Mouse (Mus musculus): ENCODE measurements at regions not wholly inside any gene's neighbourhood (a gene's known extent, or its start where the extent isn't known, plus 50 kb on each side); places are given as distances from the start of the nearest gene placed in this dataset.

DNA sequence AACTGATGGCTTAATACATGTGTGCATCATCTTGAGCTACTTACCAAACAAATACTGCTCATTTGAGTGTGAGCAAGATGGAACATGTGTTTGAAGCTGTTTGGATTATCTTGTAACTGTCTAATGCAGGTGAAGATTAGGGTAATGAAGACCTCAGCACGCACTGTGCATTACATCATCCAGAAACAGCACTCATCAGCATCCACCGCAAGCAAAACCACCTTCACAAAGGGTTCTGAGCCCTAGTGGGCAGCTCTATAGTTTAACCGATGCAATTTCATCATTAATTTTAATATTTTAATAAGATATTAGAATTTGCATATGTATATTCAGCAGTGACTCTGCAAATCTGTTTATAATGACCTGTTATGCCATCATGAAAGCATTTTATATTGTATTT lies 664.1 kb downstream of the Lrriq3 start:
- 83% methylated on average over 3 of the region's 3 CpGs for WGBS
- no peak overlapping the region for H3K4me3 ChIP-seq (ENCODE audit: low read length)
- no peak overlapping the region for H3K9ac ChIP-seq (ENCODE audit: low read depth, low read length)
- H3K36me3 ChIP-seq (ENCODE audit: control insufficient read depth, insufficient read depth, low read length) = no peaks in the 10 kb centered on the region
- no peaks in the 10 kb centered on the region for H3K27me3 ChIP-seq (replicated peaks; ENCODE audit: control insufficient read depth, insufficient read depth, low read length)
- H3K9me3 ChIP-seq (ENCODE audit: control insufficient read depth, low read length) = no peaks in the 10 kb centered on the region
- H3K27ac ChIP-seq (ENCODE audit: low read depth, low read length) = no peak overlapping the region
- ATAC-seq = no peak
- no peaks in the 10 kb centered on the region for H3K4me1 ChIP-seq (ENCODE audit: control insufficient read depth, insufficient read depth, low read depth, low read length)
- H3K4me2 ChIP-seq (ENCODE audit: low read length) = no peak overlapping the region

DNA sequence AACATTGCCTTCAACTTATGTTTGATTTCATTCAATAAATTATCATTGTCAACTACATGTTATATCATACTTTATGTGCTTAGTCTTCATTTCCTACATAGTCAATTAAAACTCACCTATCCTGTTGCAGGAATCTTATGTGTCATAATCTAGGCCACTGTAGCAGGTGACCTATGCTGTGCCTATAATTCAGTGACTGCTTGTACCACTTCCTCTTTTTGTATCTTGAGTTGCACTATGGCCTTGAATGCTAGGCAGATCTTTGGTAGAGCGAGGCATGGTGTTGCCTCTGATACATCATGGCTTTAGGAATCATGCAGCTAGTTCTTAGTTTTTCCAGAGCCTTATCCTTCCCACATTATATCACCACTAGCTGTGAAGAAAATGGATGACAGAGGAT lies 682.8 kb downstream of the Lrriq3 start:
- Histone ChIP-seq H3K4me3 (ENCODE audit: low read length) (no peak overlapping the region), H3K27ac (ENCODE audit: low read depth, low read length) (no peak overlapping the region), H3K4me2 (ENCODE audit: low read length) (no peak overlapping the region), H3K9ac (ENCODE audit: low read depth, low read length) (no peak overlapping the region), H3K36me3 (ENCODE audit: control insufficient read depth, insufficient read depth, low read length) (no peaks in the 10 kb centered on the region), H3K27me3 (replicated peaks; ENCODE audit: control insufficient read depth, insufficient read depth, low read length) (no peaks in the 10 kb centered on the region), H3K9me3 (ENCODE audit: control insufficient read depth, low read length) (no peaks in the 10 kb centered on the region), H3K4me1 (ENCODE audit: control insufficient read depth, insufficient read depth, low read depth, low read length) (no peaks in the 10 kb centered on the region)
- ATAC-seq = no peak
- WGBS = 92% methylated on average over 1 of the region's 1 CpGs

- H3K4me2 ChIP-seq (ENCODE audit: low read length) = no peak overlapping the region
- 87% methylated on average over 1 of the region's 1 CpGs for WGBS
Observed at GRCm38 (mm10) chr3:155777025-155777424, 683.8 kb downstream of the Lrriq3 start.

GRCm38 (mm10) chr3:155815693-155816092 lies 722.5 kb downstream of the Lrriq3 start:
- Histone ChIP-seq H3K9me3 (ENCODE audit: control insufficient read depth, low read length) (no peaks in the 10 kb centered on the region), H3K27me3 (replicated peaks; ENCODE audit: control insufficient read depth, insufficient read depth, low read length) (no peaks in the 10 kb centered on the region), H3K4me1 (ENCODE audit: control insufficient read depth, insufficient read depth, low read depth, low read length) (no peaks in the 10 kb centered on the region), H3K36me3 (ENCODE audit: control insufficient read depth, insufficient read depth, low read length) (no peaks in the 10 kb centered on the region), H3K4me2 (ENCODE audit: low read length) (no peak overlapping the region), H3K4me3 (ENCODE audit: low read length) (no peak overlapping the region), H3K9ac (ENCODE audit: low read depth, low read length) (no peak overlapping the region), H3K27ac (ENCODE audit: low read depth, low read length) (no peak overlapping the region)
- 77% methylated on average over 2 of the region's 2 CpGs for WGBS
- ATAC-seq = no peak

More at GRCm38 (mm10) chr3:155777025-155777424, 683.8 kb downstream of the Lrriq3 start:
- H3K9me3 ChIP-seq (ENCODE audit: control insufficient read depth, low read length) = no peaks in the 10 kb centered on the region
- no peak overlapping the region for H3K4me3 ChIP-seq (ENCODE audit: low read length)
- H3K36me3 ChIP-seq (ENCODE audit: control insufficient read depth, insufficient read depth, low read length) = no peaks in the 10 kb centered on the region
- H3K4me1 ChIP-seq (ENCODE audit: control insufficient read depth, insufficient read depth, low read depth, low read length) = no peaks in the 10 kb centered on the region
- no peak overlapping the region for H3K9ac ChIP-seq (ENCODE audit: low read depth, low read length)
- ATAC-seq = no peak
- H3K27ac ChIP-seq (ENCODE audit: low read depth, low read length) = no peak overlapping the region
- H3K27me3 ChIP-seq (replicated peaks; ENCODE audit: control insufficient read depth, insufficient read depth, low read length) = no peaks in the 10 kb centered on the region

DNA sequence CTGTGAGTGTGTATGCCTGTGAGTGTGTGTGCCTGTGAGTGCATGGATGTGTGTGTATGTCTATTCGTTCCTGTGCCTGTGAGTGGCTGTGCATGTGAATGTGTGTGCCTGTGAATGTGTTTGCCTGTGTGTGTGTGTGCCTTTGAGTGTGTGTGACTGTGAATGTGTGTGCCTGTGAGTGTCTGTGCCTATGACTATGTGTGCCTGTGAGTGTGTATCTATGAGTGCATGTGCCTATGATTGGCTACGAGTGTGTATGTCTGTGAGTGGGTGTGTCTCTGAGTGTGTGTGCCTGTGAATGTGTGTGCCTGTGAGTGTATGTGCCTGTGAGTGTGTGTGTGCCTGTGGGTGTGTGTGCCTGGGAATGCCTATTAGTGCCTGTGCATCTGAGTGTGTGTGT lies 731.6 kb downstream of the Lrriq3 start:
- 91% methylated on average over 2 of the region's 2 CpGs for WGBS
- no peaks in the 10 kb centered on the region for H3K27me3 ChIP-seq (replicated peaks; ENCODE audit: control insufficient read depth, insufficient read depth, low read length)
- H3K4me3 ChIP-seq (ENCODE audit: low read length) = no peak overlapping the region
- H3K9me3 ChIP-seq (ENCODE audit: control insufficient read depth, low read length) = no peaks in the 10 kb centered on the region
- H3K4me2 ChIP-seq (ENCODE audit: low read length) = no peak overlapping the region
- H3K36me3 ChIP-seq (ENCODE audit: control insufficient read depth, insufficient read depth, low read length) = no peaks in the 10 kb centered on the region
- no peaks in the 10 kb centered on the region for H3K4me1 ChIP-seq (ENCODE audit: control insufficient read depth, insufficient read depth, low read depth, low read length)
- no peak for ATAC-seq
- no peak overlapping the region for H3K9ac ChIP-seq (ENCODE audit: low read depth, low read length)
- no peak overlapping the region for H3K27ac ChIP-seq (ENCODE audit: low read depth, low read length)

- H3K4me2 ChIP-seq (ENCODE audit: low read length) = no peak overlapping the region
- no peak for ATAC-seq
- H3K36me3 ChIP-seq (ENCODE audit: control insufficient read depth, insufficient read depth, low read length) = no peaks in the 10 kb centered on the region
Observed at GRCm38 (mm10) chr3:155866286-155866685, 695.3 kb upstream of the Negr1 start.

DNA sequence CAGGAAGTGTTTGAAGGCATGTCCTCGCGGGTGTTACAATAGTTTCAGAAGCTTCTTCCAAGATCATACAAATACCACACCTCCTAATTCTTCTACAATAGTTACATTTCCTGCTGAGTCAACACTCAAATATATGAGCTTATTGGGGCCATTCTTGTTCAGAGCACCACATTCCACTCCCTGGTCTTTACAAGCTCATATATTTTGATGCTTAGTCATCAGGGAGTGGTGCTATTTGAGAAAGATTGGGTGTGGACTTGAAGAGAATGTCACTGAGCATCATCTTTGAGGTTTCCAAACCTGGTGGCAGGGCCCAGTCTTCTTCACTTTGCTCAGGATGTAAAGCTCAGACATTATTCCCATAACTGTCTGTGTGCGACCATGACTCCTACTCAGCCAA lies 685.9 kb upstream of the Negr1 start:
- no peak for ATAC-seq
- Histone ChIP-seq H3K27me3 (replicated peaks; ENCODE audit: control insufficient read depth, insufficient read depth, low read length) (no peaks in the 10 kb centered on the region), H3K4me2 (ENCODE audit: low read length) (no peak overlapping the region), H3K27ac (ENCODE audit: low read depth, low read length) (no peak overlapping the region), H3K9me3 (ENCODE audit: control insufficient read depth, low read length) (no peaks in the 10 kb centered on the region), H3K9ac (ENCODE audit: low read depth, low read length) (no peak overlapping the region), H3K4me1 (ENCODE audit: control insufficient read depth, insufficient read depth, low read depth, low read length) (no peaks in the 10 kb centered on the region), H3K4me3 (ENCODE audit: low read length) (no peak overlapping the region), H3K36me3 (ENCODE audit: control insufficient read depth, insufficient read depth, low read length) (no peaks in the 10 kb centered on the region)
- WGBS = 97% methylated on average over 3 of the region's 3 CpGs

More at GRCm38 (mm10) chr3:155866286-155866685, 695.3 kb upstream of the Negr1 start:
- no peak overlapping the region for H3K4me3 ChIP-seq (ENCODE audit: low read length)
- no peaks in the 10 kb centered on the region for H3K9me3 ChIP-seq (ENCODE audit: control insufficient read depth, low read length)
- H3K4me1 ChIP-seq (ENCODE audit: control insufficient read depth, insufficient read depth, low read depth, low read length) = no peaks in the 10 kb centered on the region
- H3K27me3 ChIP-seq (replicated peaks; ENCODE audit: control insufficient read depth, insufficient read depth, low read length) = no peaks in the 10 kb centered on the region
- no peak overlapping the region for H3K27ac ChIP-seq (ENCODE audit: low read depth, low read length)
- H3K9ac ChIP-seq (ENCODE audit: low read depth, low read length) = no peak overlapping the region

- H3K9ac ChIP-seq (ENCODE audit: low read depth, low read length) = no peak overlapping the region
- H3K4me3 ChIP-seq (ENCODE audit: low read length) = no peak overlapping the region
- H3K4me2 ChIP-seq (ENCODE audit: low read length) = no peak overlapping the region
- H3K27ac ChIP-seq (ENCODE audit: low read depth, low read length) = no peak overlapping the region
- H3K4me1 ChIP-seq (ENCODE audit: control insufficient read depth, insufficient read depth, low read depth, low read length) = no peaks in the 10 kb centered on the region
- ATAC-seq = no peak
- H3K27me3 ChIP-seq (replicated peaks; ENCODE audit: control insufficient read depth, insufficient read depth, low read length) = no peaks in the 10 kb centered on the region
- no peaks in the 10 kb centered on the region for H3K36me3 ChIP-seq (ENCODE audit: control insufficient read depth, insufficient read depth, low read length)
- WGBS = 78% methylated on average over 2 of the region's 2 CpGs
- H3K9me3 ChIP-seq (ENCODE audit: control insufficient read depth, low read length) = no peaks in the 10 kb centered on the region
Observed at GRCm38 (mm10) chr3:155878401-155878800, 683.2 kb upstream of the Negr1 start.

GRCm38 (mm10) chr3:155880722-155881121 lies 680.9 kb upstream of the Negr1 start:
- Histone ChIP-seq H3K9ac (ENCODE audit: low read depth, low read length) (no peak overlapping the region), H3K4me3 (ENCODE audit: low read length) (no peak overlapping the region), H3K27ac (ENCODE audit: low read depth, low read length) (no peak overlapping the region), H3K9me3 (ENCODE audit: control insufficient read depth, low read length) (no peaks in the 10 kb centered on the region), H3K36me3 (ENCODE audit: control insufficient read depth, insufficient read depth, low read length) (no peaks in the 10 kb centered on the region), H3K4me1 (ENCODE audit: control insufficient read depth, insufficient read depth, low read depth, low read length) (no peaks in the 10 kb centered on the region), H3K4me2 (ENCODE audit: low read length) (no peak overlapping the region), H3K27me3 (replicated peaks; ENCODE audit: control insufficient read depth, insufficient read depth, low read length) (no peaks in the 10 kb centered on the region)
- 76% methylated on average over 4 of the region's 4 CpGs for whole genome bisulfite sequencing
- no peak for ATAC-seq

DNA sequence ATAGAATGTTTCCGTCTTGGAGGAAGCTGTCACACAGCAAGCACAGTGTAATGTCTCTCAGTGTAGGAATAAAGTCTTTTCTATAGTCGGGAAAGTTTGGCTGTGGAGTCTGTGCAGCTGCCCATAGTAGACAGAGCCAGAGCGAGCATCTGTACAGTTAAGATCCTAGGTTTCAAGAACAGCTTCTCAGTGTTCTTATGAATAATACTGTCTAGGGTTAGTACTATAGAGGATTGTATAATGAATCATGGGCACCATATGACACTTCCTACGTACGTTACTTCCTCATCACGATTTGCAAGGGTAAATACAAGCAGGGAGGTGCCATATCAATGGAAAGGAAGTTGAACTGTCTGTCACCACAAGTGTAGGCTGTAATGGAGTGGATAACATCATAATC lies 645.6 kb upstream of the Negr1 start:
- no peaks in the 10 kb centered on the region for H3K27me3 ChIP-seq (replicated peaks; ENCODE audit: control insufficient read depth, insufficient read depth, low read length)
- H3K27ac ChIP-seq (ENCODE audit: low read depth, low read length) = no peak overlapping the region
- 88% methylated on average over 6 of the region's 6 CpGs for WGBS
- H3K36me3 ChIP-seq (ENCODE audit: control insufficient read depth, insufficient read depth, low read length) = no peaks in the 10 kb centered on the region
- no peaks in the 10 kb centered on the region for H3K9me3 ChIP-seq (ENCODE audit: control insufficient read depth, low read length)
- H3K4me2 ChIP-seq (ENCODE audit: low read length) = no peak overlapping the region
- H3K4me1 ChIP-seq (ENCODE audit: control insufficient read depth, insufficient read depth, low read depth, low read length) = no peaks in the 10 kb centered on the region
- H3K4me3 ChIP-seq (ENCODE audit: low read length) = no peak overlapping the region
- H3K9ac ChIP-seq (ENCODE audit: low read depth, low read length) = no peak overlapping the region
- ATAC-seq = no peak

Data from hindbrain, embryonic 16.5 days (tissue).